Mouse (Mus musculus) embryonic stem cell, embryonic (primary cell): ENCODE data around the gene Cgnl1.

ENCODE experiments used
- CTCF ChIA-PET, 4 experiments: fragments of 300-600 bp in 2 of 4; fragments of 350-600 bp in 2 of 4; sonication (Branson Sonifier 250); formaldehyde crosslinking; loops; one replicate each; lab custom pipeline; 2022; ENCODE audit warnings: inconsistent platforms in 2 of 4; lab: Charles Lee
- POLR2A ChIA-PET, 4 experiments: fragments of 300-600 bp in 2 of 4; fragments of 350-600 bp in 2 of 4; sonication (Branson Sonifier 250); formaldehyde crosslinking; loops; one replicate each; lab custom pipeline; 2022; ENCODE audit warnings: antibody characterized with exemption in 4 of 4, inconsistent platforms in 1 of 4; lab: Charles Lee

Gene Cgnl1

DNA sequence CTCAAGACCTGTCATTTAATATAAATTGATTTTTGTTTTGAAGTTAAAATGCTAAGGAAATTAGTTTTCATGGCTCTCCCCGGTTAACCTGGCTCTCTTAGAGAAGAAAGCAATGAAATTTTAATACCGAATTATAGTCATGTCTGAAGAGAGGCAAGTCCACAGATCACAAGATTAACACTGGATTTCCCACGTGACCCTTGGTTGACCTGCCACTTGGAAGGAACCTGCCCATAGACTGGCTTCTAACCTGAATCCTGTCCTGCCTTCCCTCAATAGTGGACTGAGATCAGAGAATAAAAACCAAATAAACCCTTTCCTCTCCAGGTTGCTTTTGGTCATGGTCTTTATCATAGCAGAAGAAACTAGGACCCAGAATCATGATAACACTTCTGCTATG, 73.3 kb downstream of the Cgnl1 start:
- CTCF ChIA-PET, result interaction anchor here in 1 of 4 experiments (0.7 kb wide), 1 partner anchor 1167 kb away, joined by 5 read pairs; no protein-coding TSS in a partner anchor
- POLR2A ChIA-PET, result no interaction called here

- CTCF ChIA-PET, result no interaction called here
Observed at GRCm38 (mm10) chr9:71697189-71697588, 74.2 kb downstream of the Cgnl1 start.

GRCm38 (mm10) chr9:71696762-71697161, 74.6 kb downstream of the Cgnl1 start:
- CTCF ChIA-PET, result no interaction called here
- POLR2A ChIA-PET, result no interaction called here

More at GRCm38 (mm10) chr9:71697189-71697588, 74.2 kb downstream of the Cgnl1 start:
- POLR2A ChIA-PET, result no interaction called here

- ChIA-PET CTCF (no interaction called here), POLR2A (no interaction called here)
Observed at GRCm38 (mm10) chr9:71695133-71695532, 76.3 kb downstream of the Cgnl1 start.

- POLR2A ChIA-PET, result interaction anchor here in 1 of 4 experiments (0.8 to 1.2 kb wide), 2 partner anchors 8 to 12 kb away, joined by 3 to 7 read pairs; no protein-coding TSS in a partner anchor
- CTCF ChIA-PET, result interaction anchor here in 3 of 4 experiments (0.5 to 1.4 kb wide), 3 partner anchors 9 to 1939 kb away, joined by 3 to 7 read pairs (median 5); no protein-coding TSS in a partner anchor
Observed at GRCm38 (mm10) chr9:71694223-71694622, 77.2 kb downstream of the Cgnl1 start.

- POLR2A ChIA-PET, result interaction anchor here in 1 of 4 experiments (0.8 to 1.2 kb wide), 2 partner anchors 8 to 13 kb away, joined by 3 to 7 read pairs; no protein-coding TSS in a partner anchor
- CTCF ChIA-PET, result interaction anchor here in 2 of 4 experiments (0.6 to 1.4 kb wide), 2 partner anchors 78 to 1939 kb away, joined by 3 to 5 read pairs; no protein-coding TSS in a partner anchor
Observed at GRCm38 (mm10) chr9:71693771-71694170, 77.6 kb downstream of the Cgnl1 start.

DNA sequence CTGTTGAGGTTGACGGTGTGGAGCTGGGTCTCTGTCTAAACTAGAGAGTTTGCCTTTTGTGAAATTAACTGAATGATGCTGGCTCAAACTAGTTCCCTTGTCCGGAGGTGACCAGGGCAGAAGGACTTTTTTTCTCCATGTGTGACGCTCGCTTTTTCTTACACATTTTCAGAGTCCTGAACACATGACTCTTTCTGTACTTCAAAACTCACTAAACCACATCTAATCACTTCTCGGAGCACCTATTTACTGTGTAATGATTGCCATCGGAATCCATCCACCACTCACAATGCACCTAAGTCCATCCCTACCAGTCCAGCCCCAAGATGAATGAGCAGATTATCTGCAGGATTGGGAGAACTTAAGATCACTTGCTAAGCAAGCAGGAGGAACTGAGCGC, 79.2 kb downstream of the Cgnl1 start:
- ChIA-PET CTCF (interaction anchor here in 2 of 4 experiments (0.6 kb wide), 2 partner anchors 79 to 199 kb away, joined by 3 to 9 read pairs; no protein-coding TSS in a partner anchor), POLR2A (no interaction called here)

DNA sequence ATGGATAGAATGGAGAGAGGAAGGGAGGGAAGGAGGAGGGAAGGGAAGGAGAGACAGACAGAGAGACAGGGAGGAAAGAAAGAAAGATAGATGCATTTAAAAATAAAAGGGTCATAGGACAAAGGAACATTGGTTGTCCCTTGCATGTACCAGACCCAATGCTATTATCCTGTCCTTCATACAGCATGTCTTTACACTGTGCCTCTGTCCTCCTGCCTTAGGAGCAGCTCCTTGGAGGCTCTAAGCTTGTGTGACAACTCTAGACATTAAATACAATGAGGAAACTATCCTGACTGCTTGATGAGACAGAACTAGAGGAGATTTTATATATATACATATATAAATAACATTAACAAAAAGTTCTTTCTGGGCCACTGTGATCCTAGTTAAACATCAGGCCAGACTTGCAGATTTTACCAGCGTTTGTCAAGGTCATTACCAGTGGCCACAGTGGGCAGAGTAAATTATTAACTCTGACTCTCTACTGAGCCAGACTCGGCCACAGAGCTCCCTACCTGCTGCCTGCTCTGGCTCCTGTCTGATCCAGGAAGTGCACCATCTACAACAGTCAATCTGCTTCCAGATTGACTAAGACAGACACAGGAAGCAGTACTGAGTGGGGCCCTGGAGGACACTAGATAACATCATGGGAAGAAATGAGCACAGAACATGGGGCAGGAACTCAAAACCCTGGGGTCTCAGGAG, 81.9 kb downstream of the Cgnl1 start:
- POLR2A ChIA-PET, result interaction anchor here in 1 of 4 experiments (1.1 kb wide), 1 partner anchor 26 kb away, joined by 3 read pairs; no protein-coding TSS in a partner anchor
- CTCF ChIA-PET, result interaction anchor here in 2 of 4 experiments (0.6 to 0.7 kb wide), 2 partner anchors 90 to 719 kb away, joined by 4 to 5 read pairs; no protein-coding TSS in a partner anchor

- CTCF ChIA-PET, result interaction anchor here in 1 of 4 experiments (1.0 kb wide), 1 partner anchor 71 kb away, joined by 3 read pairs; no protein-coding TSS in a partner anchor
- POLR2A ChIA-PET, result interaction anchor here in 1 of 4 experiments (1.2 kb wide), 1 partner anchor 20 kb away, joined by 3 read pairs; no protein-coding TSS in a partner anchor
Observed at GRCm38 (mm10) chr9:71686463-71686862, 84.9 kb downstream of the Cgnl1 start.

GRCm38 (mm10) chr9:71684772-71685171, 86.6 kb downstream of the Cgnl1 start:
- POLR2A ChIA-PET, result interaction anchor here in 1 of 4 experiments (1.0 kb wide), 1 partner anchor 21 kb away, joined by 3 read pairs; no protein-coding TSS in a partner anchor
- CTCF ChIA-PET, result interaction anchor here in 2 of 4 experiments (0.6 to 0.7 kb wide), 2 partner anchors 13 to 1271 kb away, joined by 3 to 6 read pairs; no protein-coding TSS in a partner anchor

- POLR2A ChIA-PET, result no interaction called here
- CTCF ChIA-PET, result no interaction called here
Observed at GRCm38 (mm10) chr9:71680381-71680780, 91.0 kb downstream of the Cgnl1 start.

DNA sequence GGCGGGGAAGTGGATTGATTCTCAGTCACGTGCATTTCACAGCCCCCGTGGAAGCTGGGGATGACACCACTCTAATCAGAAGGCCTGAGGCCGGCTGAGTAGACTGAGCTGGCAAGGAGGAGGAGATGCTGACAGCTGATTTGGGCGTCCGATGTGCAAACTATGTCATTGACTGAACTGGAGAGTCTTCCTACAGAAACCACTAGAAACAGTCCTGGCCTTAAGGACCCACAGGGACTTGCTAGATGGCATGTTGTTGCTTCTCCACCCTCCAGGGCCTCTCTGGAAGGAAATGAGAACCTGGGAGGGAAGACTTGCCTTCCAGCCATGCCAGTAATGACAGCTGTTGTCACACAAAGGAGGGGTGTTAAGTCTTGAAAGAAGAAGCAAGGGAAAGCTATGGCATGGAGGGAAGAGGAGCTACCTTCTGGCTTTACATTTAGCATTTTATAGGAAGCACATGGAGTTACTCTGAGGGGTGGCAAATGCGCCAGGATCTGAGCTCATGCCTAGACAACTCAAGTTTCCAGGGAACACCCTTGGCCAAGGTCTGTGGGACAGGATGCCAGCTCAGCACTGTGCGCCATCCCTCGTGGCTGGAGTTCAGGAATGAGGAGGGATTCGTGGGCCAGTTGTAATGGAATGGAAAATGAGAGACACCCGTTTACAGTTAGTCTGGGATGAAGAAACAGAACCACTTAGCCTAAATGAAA, 92.1 kb downstream of the Cgnl1 start:
- CTCF ChIA-PET, result interaction anchor here in 2 of 4 experiments (0.6 kb wide), 2 partner anchors 93 to 681 kb away, joined by 3 read pairs; no protein-coding TSS in a partner anchor
- POLR2A ChIA-PET, result no interaction called here

GRCm38 (mm10) chr9:71676988-71677688, 94.3 kb downstream of the Cgnl1 start:
- CTCF ChIA-PET, result no interaction called here

GRCm38 (mm10) chr9:71675799-71676414, 95.5 kb downstream of the Cgnl1 start:
- POLR2A ChIA-PET, result interaction anchor here in 1 of 4 experiments (0.8 kb wide), 1 partner anchor 36 kb away, joined by 4 read pairs; no protein-coding TSS in a partner anchor
- CTCF ChIA-PET, result no interaction called here

More at GRCm38 (mm10) chr9:71676988-71677688, 94.3 kb downstream of the Cgnl1 start:
- POLR2A ChIA-PET, result no interaction called here

- ChIA-PET CTCF (no interaction called here), POLR2A (interaction anchor here in 1 of 4 experiments (0.8 kb wide), 1 partner anchor 37 kb away, joined by 4 read pairs; no protein-coding TSS in a partner anchor)
Observed at GRCm38 (mm10) chr9:71675216-71675615, 96.2 kb downstream of the Cgnl1 start.

GRCm38 (mm10) chr9:71674476-71674875, 96.9 kb downstream of the Cgnl1 start:
- CTCF ChIA-PET, result interaction anchor here in 1 of 4 experiments (0.8 kb wide), 1 partner anchor 62 kb away, joined by 4 read pairs; no protein-coding TSS in a partner anchor
- POLR2A ChIA-PET, result no interaction called here

DNA sequence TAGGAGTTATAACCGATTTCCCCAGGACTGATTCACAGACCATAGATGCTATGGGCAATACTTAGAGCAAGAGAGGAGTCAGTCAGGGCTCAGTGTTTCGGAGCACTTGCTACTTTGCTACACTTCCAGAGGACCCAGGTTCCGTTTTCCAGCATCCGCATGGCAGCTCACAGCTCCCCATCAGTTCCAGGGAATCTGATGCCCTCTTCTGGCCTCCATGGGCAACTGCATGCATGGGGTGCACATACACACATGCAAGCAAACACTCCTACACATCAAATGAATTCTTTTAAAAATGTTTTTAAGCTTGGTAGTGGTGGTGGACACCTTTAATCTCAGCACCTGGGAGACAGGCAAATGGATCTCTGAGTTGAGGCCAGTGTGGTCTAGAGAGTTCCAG, 98.9 kb downstream of the Cgnl1 start:
- CTCF ChIA-PET, result interaction anchor here in 3 of 4 experiments (0.6 to 1.1 kb wide), 4 partner anchors 9 to 90 kb away, joined by 3 to 8 read pairs (median 4); no protein-coding TSS in a partner anchor
- POLR2A ChIA-PET, result interaction anchor here in 2 of 4 experiments (0.6 to 2.6 kb wide), 4 partner anchors 9 to 193 kb away, joined by 3 to 7 read pairs (median 4); partner anchors contain the start of gene Myzap (in 1 of the 2)
